In the genomic region with DNA sequence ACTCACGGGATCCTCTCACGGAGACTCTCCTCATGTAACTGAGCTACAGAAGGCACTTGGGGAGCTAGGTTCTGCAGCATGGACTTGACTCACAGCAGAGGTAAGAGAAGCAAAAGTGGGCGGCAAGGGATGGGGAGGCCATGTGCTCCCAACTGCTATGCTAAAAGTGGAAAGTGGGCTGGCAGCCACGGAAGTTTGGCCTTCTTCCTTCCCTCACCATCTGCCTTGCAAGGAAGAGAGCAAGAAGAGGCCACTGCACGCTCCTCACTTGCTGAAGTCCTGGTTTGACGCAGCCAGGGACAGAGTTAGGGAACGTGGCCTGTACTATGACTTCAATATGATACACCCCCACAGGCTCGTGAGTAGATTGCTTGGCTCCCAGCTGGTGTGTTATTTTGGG, we compare ENCODE assay signal across 15 mouse cellular contexts.
A peak's percentile ranks its signal among the peaks of the same experiment; 100 is the strongest.
DNase-seq lines count a peak whose midpoint lies in the region; ATAC-seq and TF ChIP-seq lines count a peak whose summit lies in the region.
"Had no signal": no experiment of that assay in that cellular context is flagged by ENCODE, and none has a peak within 500 bp of the region (broad histone marks: within the 10 kb centered on the region; RNA-seq: fewer than 3 reads in every experiment).

No protein-coding gene starts in this region.

- no peaks in the 10 kb centered on the region for H3K27me3 ChIP-seq in hindbrain, postnatal 0 days (ENCODE audit: insufficient read depth, low read length)

- WGBS in hindbrain, postnatal 0 days: 72% methylated on average over 8 of the region's 8 CpGs

- H3K9me3 ChIP-seq in hindbrain, postnatal 0 days (ENCODE audit: low read length): no peaks in the 10 kb centered on the region
- H3K9me3 ChIP-seq: forebrain, embryonic 10.5 days had no signal

- intact Hi-C loops in left cerebral cortex, postnatal 4 days (cut with DNase I): no loop called here

- no peak overlapping the region for H3K27ac ChIP-seq in hindbrain, postnatal 0 days
- H3K27ac ChIP-seq: forebrain, embryonic 10.5 days had no signal

- no peak for TF ChIP-seq CTCF in hindbrain, postnatal 0 days (IDR thresholded peaks at IDR 0.05; ENCODE audit: low read depth)

- H3K4me3 ChIP-seq in hindbrain, postnatal 0 days (ENCODE audit: low read length): no peak overlapping the region
- H3K4me3 ChIP-seq: forebrain, embryonic 10.5 days had no signal

- H3K9ac ChIP-seq in hindbrain, postnatal 0 days (replicated peaks; ENCODE audit: low read length): no peak overlapping the region

- 0 out of 2 replicates have a peak, but pooled peaks cover 8% of the 10 kb centered on the region for H3K4me1 ChIP-seq in hindbrain, postnatal 0 days (ENCODE audit: insufficient read depth, low read length)

- peak; percentile 88 for ATAC-seq in frontal cortex, adult (ENCODE audit: low TSS enrichment)
- ATAC-seq in hindbrain, postnatal 0 days: no peak
- ATAC-seq: Patski had no signal

- peak; percentile 37 to 53 for DNase-seq in cerebellum, postnatal 25 days
- DNase-seq in cerebellum, adult 11 months: no peak
- DNase-seq in layer of hippocampus, adult 18-20 months (ENCODE audit: low spot score in 2 of 2): peak; percentile 31 to 63
- peak; percentile 24 for DNase-seq in left cerebral cortex, postnatal 4 days
- no peak for DNase-seq in hindbrain, postnatal 0 days (ENCODE audit: low spot score)
- no peak for DNase-seq in lung, postnatal 25 days (ENCODE audit: low spot score)
- no peak for DNase-seq in kidney, adult 11 months
- DNase-seq: adrenal gland, postnatal 36 days; B cell, adult 2 months; kidney, adult 18-20 months; lung, adult 18-20 months had no signal

- H3K36me3 ChIP-seq in hindbrain, postnatal 0 days (ENCODE audit: insufficient read depth, low read length): no peaks in the 10 kb centered on the region
- H3K36me3 ChIP-seq: forebrain, embryonic 10.5 days had no signal

- H3K4me2 ChIP-seq in hindbrain, postnatal 0 days (ENCODE audit: low read depth, low read length): no peak overlapping the region
- H3K4me2 ChIP-seq: midbrain, embryonic 11.5 days had no signal

Comparison
In these comparisons a context has a peak if more than half of its experiments do, and no peak if none do; other contexts are left out.
1. DNase-seq: peak in cerebellum, postnatal 25 days (2 of 2), layer of hippocampus, adult 18-20 months (2 of 2) and left cerebral cortex, postnatal 4 days (single experiment); none in cerebellum, adult 11 months (single experiment), hindbrain, postnatal 0 days (single experiment), lung, postnatal 25 days (single experiment) and kidney, adult 11 months (single experiment).